Mouse (Mus musculus) T-helper 1 cell (primary cell): ENCODE results near the gene Esp16.
"Not testable (repeated sequence)": the region's sequence is repeated elsewhere in the genome, so short reads cannot be mapped to it uniquely, and the experiment has no call there.

ENCODE experiments used
- in situ Hi-C: fragments of 300-600 bp; cut with MboI, MseI; formaldehyde crosslinking; loops from one replicate; pipeline ENCODE4 v1.15.1; 2025; ENCODE audit warnings: high pct_unique_total_duplicates

Gene Esp16

GRCm38 (mm10) chr17:39535842-39536241, at the start of gene Esp16:
TSS of gene Esp16 (plus strand) at chr17:39536142.
- in situ Hi-C loops, result not testable (repeated sequence)

- in situ Hi-C loops, result loop anchor here (10.0 kb wide), 1 partner anchor 287 kb away; no protein-coding TSS in a partner anchor
These were observed 37.9 kb upstream of the Esp16 start for GRCm38 (mm10) chr17:39498043-39498442.
